Mouse (Mus musculus) megakaryocyte, embryonic 14.5 days (primary cell): Measurements from ENCODE around the gene Klra17. TPM values are rescaled to one million over a fixed set of nuclear protein-coding genes. Genes with fewer than 3 reads are reported as not detected.
"Not testable (repeated sequence)": the region's sequence is repeated elsewhere in the genome, so short reads cannot be mapped to it uniquely, and the experiment has no call there.

ENCODE experiments used
- H3K27me3 ChIP-seq: replicated peaks from 2 replicates; pipeline ENCODE3; 2012; ENCODE audit warnings: inconsistent platforms
- H3K36me3 ChIP-seq: replicated peaks from 2 replicates; pipeline ENCODE3; 2012; ENCODE audit warnings: low read length, inconsistent platforms, mixed read lengths
- H3K4me1 ChIP-seq: 2 replicates; pipeline ENCODE4 v1.6.1; 2012; ENCODE audit warnings: inconsistent platforms
- H3K4me3 ChIP-seq: replicated peaks from 2 replicates; pipeline ENCODE3; 2012; ENCODE audit warnings: moderate library complexity, mild to moderate bottlenecking, inconsistent platforms
- H3K9me3 ChIP-seq: 2 replicates; pipeline ENCODE4 v1.6.1; 2012; ENCODE audit warnings: inconsistent platforms
- FLI1 ChIP-seq: IDR thresholded peaks from 2 replicates; pipeline ENCODE4 v1.6.1; 2012; ENCODE audit warnings: low read length, inconsistent platforms, mixed read lengths
- GATA1 ChIP-seq: IDR thresholded peaks from 3 replicates; pipeline ENCODE4 v1.6.1; 2012; ENCODE audit warnings: mixed read lengths, low read length, inconsistent platforms, borderline replicate concordance
- polyA plus RNA-seq: library from polyadenylated mRNA; stranded (reverse); fragments of >175 nt; gene quantifications from 2 replicates; pipeline ENCODE4 v1.2.3, GENCODE M21; 2012; ENCODE audit warnings: low replicate concordance; ENCODE audit not compliant: insufficient read depth

Klra17 gene
- not detected in 2 replicates for polyA plus RNA-seq

GRCm38 (mm10) chr6:129876549-129876948, at the start of gene Klra17:
Klra17 (minus strand) TSS chr6:129876672.
- H3K4me1 ChIP-seq, result peaks cover 3% of the 10 kb centered on the region; the same call in 1 of the 2 replicates
- no peaks in the 10 kb centered on the region for H3K36me3 ChIP-seq
- H3K9me3 ChIP-seq, result no peaks in the 10 kb centered on the region
- H3K27me3 ChIP-seq, result no peaks in the 10 kb centered on the region
- no peak for TF ChIP-seq FLI1
- no peak for TF ChIP-seq GATA1
- H3K4me3 ChIP-seq, result no peak within 1 kb of the TSS

GRCm38 (mm10) chr6:129917476-129917946, 41.0 kb upstream of the Klra17 start, which contains the start of gene Klra5:
Klra5 (minus strand) TSS chr6:129917650.
- not testable (repeated sequence) for H3K4me3 ChIP-seq, H3K27me3 ChIP-seq, H3K36me3 ChIP-seq
- H3K9me3 ChIP-seq, result peaks cover 20% of the 10 kb centered on the region
- H3K4me1 ChIP-seq, result peaks cover 25% of the 10 kb centered on the region

- H3K4me3 ChIP-seq, result no peak overlapping the region
- H3K36me3 ChIP-seq, result no peaks in the 10 kb centered on the region
- no peak for TF ChIP-seq FLI1
- no peak for TF ChIP-seq GATA1
- peaks cover 17% of the 10 kb centered on the region for H3K9me3 ChIP-seq
- peaks cover 25% of the 10 kb centered on the region for H3K4me1 ChIP-seq
- no peaks in the 10 kb centered on the region for H3K27me3 ChIP-seq
Observed at GRCm38 (mm10) chr6:129916996-129917395, 40.5 kb upstream of the Klra17 start.

- TF ChIP-seq FLI1 (no peak), GATA1 (no peak)
- Histone ChIP-seq H3K9me3 (no peaks in the 10 kb centered on the region), H3K4me1 (peaks cover 3% of the 10 kb centered on the region; the same call in 1 of the 2 replicates), H3K27me3 (no peaks in the 10 kb centered on the region), H3K4me3 (no peak overlapping the region), H3K36me3 (no peaks in the 10 kb centered on the region)
Observed at GRCm38 (mm10) chr6:129882525-129882924, 6.1 kb upstream of the Klra17 start.

GRCm38 (mm10) chr6:129862349-129862748, 14.1 kb downstream of the Klra17 start, which contains the start of gene Gm17631:
Gm17631 (plus strand) TSS chr6:129862649.
- H3K9me3 ChIP-seq, result not testable (repeated sequence)

GRCm38 (mm10) chr6:129825559-129825958, 50.9 kb downstream of the Klra17 start:
- peaks cover 7% of the 10 kb centered on the region for H3K36me3 ChIP-seq
- peaks cover 21% of the 10 kb centered on the region for H3K4me1 ChIP-seq
- no peak overlapping the region for H3K4me3 ChIP-seq
- no peaks in the 10 kb centered on the region for H3K27me3 ChIP-seq
- peaks cover 10% of the 10 kb centered on the region for H3K9me3 ChIP-seq
- TF ChIP-seq FLI1 (no peak), GATA1 (no peak)

More at GRCm38 (mm10) chr6:129862349-129862748, 14.1 kb downstream of the Klra17 start, which contains the start of gene Gm17631:
- not testable (repeated sequence) for H3K4me1 ChIP-seq, H3K36me3 ChIP-seq, H3K4me3 ChIP-seq, H3K27me3 ChIP-seq

- Histone ChIP-seq H3K27me3 (no peaks in the 10 kb centered on the region), H3K9me3 (peaks cover 10% of the 10 kb centered on the region), H3K36me3 (peaks cover 7% of the 10 kb centered on the region), H3K4me1 (peaks cover 25% of the 10 kb centered on the region), H3K4me3 (no peak overlapping the region)
- TF ChIP-seq GATA1 (no peak), FLI1 (peak; percentile 43; the same call in 1 of the 2 replicates)
Observed at GRCm38 (mm10) chr6:129824004-129824403, 52.5 kb downstream of the Klra17 start.

- no peaks in the 10 kb centered on the region for H3K36me3 ChIP-seq
- H3K4me3 ChIP-seq, result no peak overlapping the region
- H3K4me1 ChIP-seq, result peaks cover 5% of the 10 kb centered on the region
- TF ChIP-seq FLI1 (no peak), GATA1 (no peak)
- H3K27me3 ChIP-seq, result no peaks in the 10 kb centered on the region
- H3K9me3 ChIP-seq, result no peaks in the 10 kb centered on the region
Observed at GRCm38 (mm10) chr6:129817731-129818130, 58.7 kb downstream of the Klra17 start.

GRCm38 (mm10) chr6:129784170-129784569, 92.3 kb downstream of the Klra17 start, which contains the start of gene Gm156:
Gm156 (minus strand) TSS chr6:129784270.
- not testable (repeated sequence) for H3K36me3 ChIP-seq, H3K4me3 ChIP-seq, H3K9me3 ChIP-seq, H3K27me3 ChIP-seq, H3K4me1 ChIP-seq

Other genes with a start within 250 kb of the Klra17 start
- gene Klrc3, start 233.3 kb downstream of the Klra17 start, polyA plus RNA-seq, result not detected in 2 replicates
- not detected in 2 replicates for gene Klrc2, start 216.0 kb downstream of the Klra17 start, polyA plus RNA-seq
- not detected in 2 replicates for gene Klrc1, start 197.7 kb downstream of the Klra17 start, polyA plus RNA-seq
- not detected in 2 replicates for gene Klri1, start 159.5 kb downstream of the Klra17 start, polyA plus RNA-seq
- gene Klri2, start 136.2 kb downstream of the Klra17 start, polyA plus RNA-seq, result not detected in 2 replicates
- gene Gm156, start 92.4 kb downstream of the Klra17 start, polyA plus RNA-seq, result not detected in 2 replicates
- not detected in 2 replicates for gene Gm17631, start 14.0 kb downstream of the Klra17 start, polyA plus RNA-seq
- not detected in 2 replicates for gene Klra5, start 41.0 kb upstream of the Klra17 start, polyA plus RNA-seq
- gene Klra6, start 150.3 kb upstream of the Klra17 start, polyA plus RNA-seq, result not detected in 2 replicates
- not detected in 2 replicates for gene Klra4, start 190.6 kb upstream of the Klra17 start, polyA plus RNA-seq